Mouse (Mus musculus): Measurements from ENCODE around the gene Prkaa2. TPM values are rescaled to one million over a fixed set of nuclear protein-coding genes. Genes with fewer than 3 reads are reported as not detected.

The Prkaa2 gene
- polyA plus RNA-seq, 1 experiment from 2014 or later: 15.6 TPM

GRCm38 (mm10) chr4:105111770-105112169 is 2.1 kb upstream of the Prkaa2 start:
- WGBS: 89% methylated on average over 11 of the region's 11 CpGs

GRCm38 (mm10) chr4:105110684-105111035 is 970 bp upstream of the Prkaa2 start:
- H3K9me3 ChIP-seq (ENCODE audit: control insufficient read depth, low read length): no peaks in the 10 kb centered on the region
- H3K27ac ChIP-seq (ENCODE audit: low read depth, low read length): peak overlapping the region; percentile 83
- H3K4me1 ChIP-seq (ENCODE audit: control insufficient read depth, insufficient read depth, low read length): peaks cover 10% of the 10 kb centered on the region; the same call in 1 of the 2 replicates
- no peak for ATAC-seq (ENCODE audit: low read depth)
- H3K4me2 ChIP-seq (ENCODE audit: low read depth, low read length): peak overlapping the region; percentile 80
- WGBS: 53% methylated on average over 4 of the region's 4 CpGs
- peak overlapping the region; percentile 66 for H3K4me3 ChIP-seq (ENCODE audit: low read depth, low read length)
- peak overlapping the region; percentile 88; the same call in 1 of the 2 replicates for H3K9ac ChIP-seq (replicated peaks; ENCODE audit: low read depth, low read length)
- no peaks in the 10 kb centered on the region for H3K27me3 ChIP-seq (ENCODE audit: control insufficient read depth, insufficient read depth, low read length)
- H3K36me3 ChIP-seq (ENCODE audit: control insufficient read depth, insufficient read depth, low read length): no peaks in the 10 kb centered on the region

More at GRCm38 (mm10) chr4:105111770-105112169, 2.1 kb upstream of the Prkaa2 start:
- no peaks in the 10 kb centered on the region for H3K36me3 ChIP-seq (ENCODE audit: control insufficient read depth, insufficient read depth, low read length)
- peaks cover 10% of the 10 kb centered on the region; the same call in 1 of the 2 replicates for H3K4me1 ChIP-seq (ENCODE audit: control insufficient read depth, insufficient read depth, low read length)
- H3K9ac ChIP-seq (replicated peaks; ENCODE audit: low read depth, low read length): no peak overlapping the region
- no peak overlapping the region for H3K27ac ChIP-seq (ENCODE audit: low read depth, low read length)
- H3K27me3 ChIP-seq (ENCODE audit: control insufficient read depth, insufficient read depth, low read length): no peaks in the 10 kb centered on the region
- ATAC-seq (ENCODE audit: low read depth): no peak
- no peak overlapping the region for H3K4me3 ChIP-seq (ENCODE audit: low read depth, low read length)
- no peak overlapping the region for H3K4me2 ChIP-seq (ENCODE audit: low read depth, low read length)
- H3K9me3 ChIP-seq (ENCODE audit: control insufficient read depth, low read length): no peaks in the 10 kb centered on the region

- 3% methylated on average over 24 of the region's 24 CpGs for WGBS
Measured at GRCm38 (mm10) chr4:105109990-105110683, 447 bp upstream of the Prkaa2 start.

GRCm38 (mm10) chr4:105108641-105109198 is 970 bp downstream of the Prkaa2 start:
- WGBS: 26% methylated on average over 5 of the region's 5 CpGs
- Histone ChIP-seq H3K4me1 (ENCODE audit: control insufficient read depth, insufficient read depth, low read length) (peaks cover 10% of the 10 kb centered on the region; the same call in 1 of the 2 replicates), H3K4me2 (ENCODE audit: low read depth, low read length) (peak overlapping the region; percentile 80), H3K27ac (ENCODE audit: low read depth, low read length) (no peak overlapping the region), H3K9ac (replicated peaks; ENCODE audit: low read depth, low read length) (peak overlapping the region; percentile 88), H3K4me3 (ENCODE audit: low read depth, low read length) (peak overlapping the region; percentile 66), H3K27me3 (ENCODE audit: control insufficient read depth, insufficient read depth, low read length) (no peaks in the 10 kb centered on the region), H3K36me3 (ENCODE audit: control insufficient read depth, insufficient read depth, low read length) (no peaks in the 10 kb centered on the region), H3K9me3 (ENCODE audit: control insufficient read depth, low read length) (no peaks in the 10 kb centered on the region)
- ATAC-seq (ENCODE audit: low read depth): no peak

More at GRCm38 (mm10) chr4:105109990-105110683, 447 bp upstream of the Prkaa2 start:
- Histone ChIP-seq H3K9me3 (ENCODE audit: control insufficient read depth, low read length) (no peaks in the 10 kb centered on the region), H3K4me3 (ENCODE audit: low read depth, low read length) (peak overlapping the region; percentile 66), H3K4me2 (ENCODE audit: low read depth, low read length) (peak overlapping the region; percentile 80), H3K27me3 (ENCODE audit: control insufficient read depth, insufficient read depth, low read length) (no peaks in the 10 kb centered on the region), H3K36me3 (ENCODE audit: control insufficient read depth, insufficient read depth, low read length) (no peaks in the 10 kb centered on the region), H3K4me1 (ENCODE audit: control insufficient read depth, insufficient read depth, low read length) (peaks cover 10% of the 10 kb centered on the region; the same call in 1 of the 2 replicates), H3K9ac (replicated peaks; ENCODE audit: low read depth, low read length) (peak overlapping the region; percentile 88), H3K27ac (ENCODE audit: low read depth, low read length) (peak overlapping the region; percentile 83)
- ATAC-seq (ENCODE audit: low read depth): peak; percentile 76

- no peak for ATAC-seq (ENCODE audit: low read depth)
- Histone ChIP-seq H3K4me2 (ENCODE audit: low read depth, low read length) (peak overlapping the region; percentile 80; the same call in 1 of the 2 replicates), H3K9ac (replicated peaks; ENCODE audit: low read depth, low read length) (no peak overlapping the region), H3K27ac (ENCODE audit: low read depth, low read length) (no peak overlapping the region), H3K4me3 (ENCODE audit: low read depth, low read length) (no peak overlapping the region), H3K9me3 (ENCODE audit: control insufficient read depth, low read length) (no peaks in the 10 kb centered on the region), H3K27me3 (ENCODE audit: control insufficient read depth, insufficient read depth, low read length) (no peaks in the 10 kb centered on the region), H3K4me1 (ENCODE audit: control insufficient read depth, insufficient read depth, low read length) (peaks cover 10% of the 10 kb centered on the region; the same call in 1 of the 2 replicates), H3K36me3 (ENCODE audit: control insufficient read depth, insufficient read depth, low read length) (no peaks in the 10 kb centered on the region)
- 67% methylated on average over 12 of the region's 12 CpGs for WGBS
Measured at GRCm38 (mm10) chr4:105107943-105108640, 1.6 kb downstream of the Prkaa2 start.

- H3K27ac ChIP-seq (ENCODE audit: low read depth, low read length): no peak overlapping the region
- H3K9ac ChIP-seq (replicated peaks; ENCODE audit: low read depth, low read length): no peak overlapping the region
- H3K4me3 ChIP-seq (ENCODE audit: low read depth, low read length): no peak overlapping the region
- no peak overlapping the region for H3K4me2 ChIP-seq (ENCODE audit: low read depth, low read length)
- 0 out of 2 replicates have a peak, but pooled peaks cover 4% of the 10 kb centered on the region for H3K4me1 ChIP-seq (ENCODE audit: control insufficient read depth, insufficient read depth, low read length)
- H3K9me3 ChIP-seq (ENCODE audit: control insufficient read depth, low read length): no peaks in the 10 kb centered on the region
- no peaks in the 10 kb centered on the region for H3K27me3 ChIP-seq (ENCODE audit: control insufficient read depth, insufficient read depth, low read length)
- ATAC-seq (ENCODE audit: low read depth): no peak
- H3K36me3 ChIP-seq (ENCODE audit: control insufficient read depth, insufficient read depth, low read length): no peaks in the 10 kb centered on the region
- 90% methylated on average over 6 of the region's 6 CpGs for WGBS
Measured at GRCm38 (mm10) chr4:105104099-105104872, 5.4 kb downstream of the Prkaa2 start.

GRCm38 (mm10) chr4:105101337-105101688 is 8.4 kb downstream of the Prkaa2 start:
- Histone ChIP-seq H3K4me2 (ENCODE audit: low read depth, low read length) (no peak overlapping the region), H3K4me3 (ENCODE audit: low read depth, low read length) (no peak overlapping the region), H3K9me3 (ENCODE audit: control insufficient read depth, low read length) (no peaks in the 10 kb centered on the region), H3K27ac (ENCODE audit: low read depth, low read length) (no peak overlapping the region), H3K27me3 (ENCODE audit: control insufficient read depth, insufficient read depth, low read length) (no peaks in the 10 kb centered on the region), H3K36me3 (ENCODE audit: control insufficient read depth, insufficient read depth, low read length) (no peaks in the 10 kb centered on the region), H3K4me1 (ENCODE audit: control insufficient read depth, insufficient read depth, low read length) (no peaks in the 10 kb centered on the region), H3K9ac (replicated peaks; ENCODE audit: low read depth, low read length) (no peak overlapping the region)
- ATAC-seq (ENCODE audit: low read depth): no peak
- 85% methylated on average over 4 of the region's 4 CpGs for WGBS

- no peaks in the 10 kb centered on the region for H3K27me3 ChIP-seq (ENCODE audit: control insufficient read depth, insufficient read depth, low read length)
- no peak overlapping the region for H3K9ac ChIP-seq (replicated peaks; ENCODE audit: low read depth, low read length)
- H3K9me3 ChIP-seq (ENCODE audit: control insufficient read depth, low read length): no peaks in the 10 kb centered on the region
- 52% methylated on average over 5 of the region's 5 CpGs for WGBS
- ATAC-seq (ENCODE audit: low read depth): no peak
- H3K36me3 ChIP-seq (ENCODE audit: control insufficient read depth, insufficient read depth, low read length): no peaks in the 10 kb centered on the region
- no peak overlapping the region for H3K4me3 ChIP-seq (ENCODE audit: low read depth, low read length)
- H3K27ac ChIP-seq (ENCODE audit: low read depth, low read length): no peak overlapping the region
- H3K4me2 ChIP-seq (ENCODE audit: low read depth, low read length): no peak overlapping the region
- no peaks in the 10 kb centered on the region for H3K4me1 ChIP-seq (ENCODE audit: control insufficient read depth, insufficient read depth, low read length)
Measured at GRCm38 (mm10) chr4:105100508-105101336, 9.0 kb downstream of the Prkaa2 start.
